In the genomic region with DNA sequence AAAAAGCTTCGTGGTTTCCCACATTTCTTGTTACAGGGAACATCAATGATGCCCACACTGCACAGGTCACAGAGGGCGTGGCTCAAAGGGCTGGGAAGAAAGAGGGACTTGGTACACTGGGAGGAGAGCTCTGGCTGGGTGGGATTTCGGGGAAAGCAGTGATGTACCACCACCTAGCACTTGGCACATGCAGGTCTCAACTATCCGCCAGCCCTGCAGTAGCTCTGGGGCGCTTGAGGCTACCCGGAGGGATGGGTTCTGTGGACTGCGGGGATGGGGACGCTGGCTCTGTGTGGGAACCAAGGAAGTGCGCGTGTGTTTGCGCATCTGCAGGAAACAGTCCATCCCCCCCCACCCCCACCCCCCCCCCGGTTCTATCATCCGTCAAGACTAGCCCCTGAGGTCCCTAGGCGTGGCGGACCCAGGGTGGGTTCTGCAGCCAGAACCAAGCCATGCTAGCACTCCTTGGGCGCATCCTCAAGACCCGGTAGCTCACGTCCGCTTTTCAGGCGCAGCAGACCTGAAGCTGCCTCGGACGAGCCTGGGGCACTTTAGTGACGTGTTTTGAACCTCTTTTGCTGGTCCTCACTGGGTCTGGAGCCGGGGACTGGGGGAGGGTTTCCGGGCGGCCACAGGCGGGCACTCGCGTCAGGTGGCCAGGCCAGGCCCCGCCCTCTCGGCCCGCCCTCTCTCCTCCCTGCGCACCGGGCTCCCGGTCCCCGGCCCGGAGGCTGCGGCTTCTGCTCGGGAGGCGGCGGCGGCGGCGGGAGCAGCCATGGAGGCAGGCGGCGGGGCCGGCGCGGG, we compare ENCODE assay signal across 8 mouse cellular contexts. TPM values are rescaled to one million over a fixed set of nuclear protein-coding genes. Genes with fewer than 3 reads are reported as not detected.
DNase-seq lines count a peak whose midpoint lies in the region; ATAC-seq and TF ChIP-seq lines count a peak whose summit lies in the region.

Gene Ccdc136 (plus strand): TSS at position 400 of the 804 bp plus-strand sequence.

- H3K4me2 ChIP-seq in embryonic facial prominence, embryonic 13.5 days = peak within 1 kb of the TSS; percentile 89
- peak within 1 kb of the TSS; percentile 86 for H3K4me2 ChIP-seq in limb, embryonic 14.5 days (replicated peaks; ENCODE audit: low read depth, low read length, severe bottlenecking)
- H3K4me2 ChIP-seq in midbrain, embryonic 16.5 days (ENCODE audit: low read length) = peak within 1 kb of the TSS; percentile 77
- H3K4me2 ChIP-seq in stomach, postnatal 0 days (replicated peaks; ENCODE audit: low read depth) = peak within 1 kb of the TSS; percentile 88

- H3K4me1 ChIP-seq in embryonic facial prominence, embryonic 13.5 days = peaks cover 16% of the 10 kb centered on the region
- peaks cover 13% of the 10 kb centered on the region for H3K4me1 ChIP-seq in limb, embryonic 14.5 days (ENCODE audit: control insufficient read depth, insufficient read depth, low read length)
- peaks cover 8% of the 10 kb centered on the region for H3K4me1 ChIP-seq in midbrain, embryonic 16.5 days (ENCODE audit: control insufficient read depth, insufficient read depth, low read length)
- H3K4me1 ChIP-seq in stomach, postnatal 0 days (replicated peaks; ENCODE audit: control insufficient read depth, insufficient read depth) = 0 out of 2 replicates have a peak, but pooled peaks cover 2% of the 10 kb centered on the region

- TF ChIP-seq EP300 in stomach, postnatal 0 days (optimal IDR thresholded peaks at IDR 0.05) = no peak

- peak within 1 kb of the TSS; percentile 68 for H3K4me3 ChIP-seq in embryonic facial prominence, embryonic 13.5 days
- peak within 1 kb of the TSS; percentile 67 for H3K4me3 ChIP-seq in limb, embryonic 14.5 days (replicated peaks; ENCODE audit: low read length)
- peak within 1 kb of the TSS; percentile 61 for H3K4me3 ChIP-seq in midbrain, embryonic 16.5 days (ENCODE audit: low read depth, low read length)
- H3K4me3 ChIP-seq in stomach, postnatal 0 days (ENCODE audit: low read depth, low read length) = peak within 1 kb of the TSS; percentile 60

- H3K9ac ChIP-seq in embryonic facial prominence, embryonic 13.5 days = peak within 1 kb of the TSS; percentile 78
- H3K9ac ChIP-seq in limb, embryonic 14.5 days (ENCODE audit: low read depth, low read length, severe bottlenecking) = peak within 1 kb of the TSS; percentile 70
- peak within 1 kb of the TSS; percentile 77 for H3K9ac ChIP-seq in midbrain, embryonic 16.5 days (ENCODE audit: low read depth, low read length)
- H3K9ac ChIP-seq in stomach, postnatal 0 days (ENCODE audit: low read length) = peak within 1 kb of the TSS; percentile 61

- ATAC-seq in embryonic facial prominence, embryonic 13.5 days (ENCODE audit: insufficient number of reproducible peaks, insufficient read depth, low FRiP score, low TSS enrichment, low read depth) = peak; percentile 84
- ATAC-seq in limb, embryonic 14.5 days (ENCODE audit: low FRiP score, low read depth) = peak; percentile 90
- peak; percentile 95 for ATAC-seq in midbrain, embryonic 16.5 days
- peak; percentile 87 for ATAC-seq in stomach, postnatal 0 days (ENCODE audit: low FRiP score, low TSS enrichment)

- peak within 1 kb of the TSS; percentile 73 for H3K27ac ChIP-seq in embryonic facial prominence, embryonic 13.5 days
- 0 out of 2 replicates have a peak within 1 kb of the TSS, but pooled peaks have one; percentile 33 for H3K27ac ChIP-seq in limb, embryonic 14.5 days (replicated peaks; ENCODE audit: low read depth, low read length)
- H3K27ac ChIP-seq in midbrain, embryonic 16.5 days (ENCODE audit: low read length) = peak within 1 kb of the TSS; percentile 58
- H3K27ac ChIP-seq in stomach, postnatal 0 days (replicated peaks) = peak within 1 kb of the TSS; percentile 45; the same call in 1 of the 2 replicates

- H3K9me3 ChIP-seq in embryonic facial prominence, embryonic 13.5 days = no peaks in the 10 kb centered on the region
- no peaks in the 10 kb centered on the region for H3K9me3 ChIP-seq in limb, embryonic 14.5 days (ENCODE audit: control insufficient read depth, low read length)
- no peaks in the 10 kb centered on the region for H3K9me3 ChIP-seq in midbrain, embryonic 16.5 days (replicated peaks; ENCODE audit: control insufficient read depth, low read length, poor library complexity, severe bottlenecking)
- H3K9me3 ChIP-seq in stomach, postnatal 0 days (ENCODE audit: control insufficient read depth, low read length) = no peaks in the 10 kb centered on the region

- 2% methylated on average over 45 of the region's 49 CpGs for WGBS in embryonic facial prominence, embryonic 13.5 days
- 1% methylated on average over 25 of the region's 49 CpGs for WGBS in limb, embryonic 14.5 days
- under 1% methylated on average over 34 of the region's 49 CpGs for WGBS in midbrain, embryonic 16.5 days
- WGBS in stomach, postnatal 0 days = under 1% methylated on average over 39 of the region's 49 CpGs

- no peak for TF ChIP-seq POLR2A in limb, embryonic 14.5 days (IDR thresholded peaks at IDR 0.05; ENCODE audit: borderline replicate concordance, extremely low read depth, insufficient read depth, insufficient read length)

- H3K27me3 ChIP-seq in embryonic facial prominence, embryonic 13.5 days = peaks cover 24% of the 10 kb centered on the region
- H3K27me3 ChIP-seq in limb, embryonic 14.5 days (ENCODE audit: control insufficient read depth, insufficient read depth, low read length) = 0 out of 2 replicates have a peak, but pooled peaks cover 3% of the 10 kb centered on the region
- H3K27me3 ChIP-seq in midbrain, embryonic 16.5 days (ENCODE audit: control insufficient read depth, insufficient read depth, low read depth, low read length) = peaks cover 2% of the 10 kb centered on the region
- no peaks in the 10 kb centered on the region for H3K27me3 ChIP-seq in stomach, postnatal 0 days (ENCODE audit: control insufficient read depth, insufficient read depth, low read length)

- H3K36me3 ChIP-seq in embryonic facial prominence, embryonic 13.5 days = peaks cover 5% of the 10 kb centered on the region; the same call in 1 of the 2 replicates
- H3K36me3 ChIP-seq in limb, embryonic 14.5 days (ENCODE audit: control insufficient read depth, insufficient read depth, low read length) = peaks cover 5% of the 10 kb centered on the region; the same call in 1 of the 2 replicates
- H3K36me3 ChIP-seq in midbrain, embryonic 16.5 days (ENCODE audit: control insufficient read depth, insufficient read depth, low read length) = no peaks in the 10 kb centered on the region
- H3K36me3 ChIP-seq in stomach, postnatal 0 days (ENCODE audit: control insufficient read depth, insufficient read depth, low read length) = no peaks in the 10 kb centered on the region

- DNase-seq in A20 (ENCODE audit: low read depth, low spot score) = peak; percentile 77
- peak; percentile 65 for DNase-seq in adrenal gland, adult 8-10 months
- peak; percentile 48 for DNase-seq in heart, adult 8-10 months (ENCODE audit: low spot score)
- DNase-seq in kidney, adult 8-10 months = peak; percentile 65 to 73
- DNase-seq in limb, embryonic 14.5 days (ENCODE audit: low spot score) = peak; percentile 46
- DNase-seq in stomach, postnatal 0 days (ENCODE audit: low spot score) = peak; percentile 76

- TF ChIP-seq CTCF in stomach, postnatal 0 days (IDR thresholded peaks at IDR 0.05; ENCODE audit: low read depth) = no peak

RNA-seq across cellular contexts. Expression of gene Ccdc136, which starts in this region (rescaled TPM):
- total RNA-seq in adrenal gland, adult 8-10 months (2022) = 10 to 100 TPM in 1 of 4 experiments, 1 to 10 TPM in 3; 4.4 to 13.1 (median 5.7) TPM
- polyA plus RNA-seq in embryonic facial prominence, embryonic 13.5 days (2015; fragmentation: Nextera tagmentation; extraction: Ambion mirVana) = 20.2 and 30.7 TPM in 2 replicates
- total RNA-seq in heart, adult 8-10 months (2022) = 1 to 10 TPM; 1.1 to 2.9 (median 2.5) TPM
- polyA plus RNA-seq in limb, embryonic 14.5 days (2012; rRNA removed) = 25.3 and 26.0 TPM in 2 replicates
- polyA plus RNA-seq in limb, embryonic 14.5 days (2014; fragmentation: Nextera tagmentation; extraction: Ambion mirVana) = 26.2 and 26.8 TPM in 2 replicates
- polyA plus RNA-seq in midbrain, embryonic 16.5 days (2015; fragmentation: Nextera tagmentation; extraction: Ambion mirVana) = 38.6 and 46.5 TPM in 2 replicates
- 12.4 and 12.6 TPM in 2 replicates for polyA plus RNA-seq in stomach, postnatal 0 days (2015; fragmentation: Nextera tagmentation; extraction: Ambion mirVana)

Comparison
In these comparisons a context has a peak if more than half of its experiments do, and no peak if none do; other contexts are left out.
1. Peak in every context shown above with its lines: DNase-seq, ATAC-seq, H3K4me3 ChIP-seq and H3K27ac ChIP-seq.